Mouse (Mus musculus) liver, adult (tissue): ENCODE results near the gene Ganab.
A peak's percentile ranks its signal among the peaks of the same experiment; 100 is the strongest.

Experiments
- GATA4 ChIP-seq: IDR thresholded peaks from 2 replicates; pipeline ENCODE4 v1.6.1; 2014; ENCODE audit warnings: mild to moderate bottlenecking, low read length; ENCODE audit not compliant: insufficient replicate concordance

Ganab gene

GRCm38 (mm10) chr19:8919684-8920072, 21.8 kb downstream of the Ganab start:
- no peak for TF ChIP-seq GATA4

GRCm38 (mm10) chr19:8920073-8920736, 22.3 kb downstream of the Ganab start, which contains the start of gene B3gat3:
Gene B3gat3, plus strand, starts transcription at chr19:8920374.
- no peak for TF ChIP-seq GATA4

- no peak for TF ChIP-seq GATA4
These were observed 23.0 kb downstream of the Ganab start for GRCm38 (mm10) chr19:8920836-8921291.

GRCm38 (mm10) chr19:8921741-8922140, 23.9 kb downstream of the Ganab start:
- TF ChIP-seq GATA4 = no peak

GRCm38 (mm10) chr19:8926766-8927165, 28.9 kb downstream of the Ganab start:
- TF ChIP-seq GATA4 = no peak

- no peak for TF ChIP-seq GATA4
These were observed 30.1 kb downstream of the Ganab start for GRCm38 (mm10) chr19:8927891-8928525.

GRCm38 (mm10) chr19:8928689-8929223, 30.9 kb downstream of the Ganab start:
- TF ChIP-seq GATA4 = no peak

- peak; percentile 55; the same call in 1 of the 2 replicates for TF ChIP-seq GATA4
These were observed 31.6 kb downstream of the Ganab start, which contains the start of the genes Rom1 and Eml3 for GRCm38 (mm10) chr19:8929224-8930088. Gene Rom1, minus strand, starts transcription at chr19:8929356. Gene Eml3, plus strand, starts transcription at chr19:8929552.

GRCm38 (mm10) chr19:8930117-8930516, 32.2 kb downstream of the Ganab start:
- TF ChIP-seq GATA4 = no peak

GRCm38 (mm10) chr19:8930771-8931170, 32.9 kb downstream of the Ganab start:
- TF ChIP-seq GATA4 = no peak

GRCm38 (mm10) chr19:8936736-8937135, 38.9 kb downstream of the Ganab start:
- no peak for TF ChIP-seq GATA4

- TF ChIP-seq GATA4 = no peak
These were observed 42.8 kb downstream of the Ganab start for GRCm38 (mm10) chr19:8940526-8941133.

- no peak for TF ChIP-seq GATA4
These were observed 43.3 kb downstream of the Ganab start for GRCm38 (mm10) chr19:8941136-8941514.

- TF ChIP-seq GATA4 = peak; percentile 11; the same call in 1 of the 2 replicates
These were observed 43.8 kb downstream of the Ganab start, which contains the start of gene Mta2 for GRCm38 (mm10) chr19:8941515-8942217. Gene Mta2, plus strand, starts transcription at chr19:8941875.
